Mouse (Mus musculus) small intestine, adult 2 months (tissue): ENCODE data around the gene Sync. TPM values are rescaled to one million over a fixed set of nuclear protein-coding genes. Genes with fewer than 3 reads are reported as not detected.

Experiments used
- H3K27ac ChIP-seq: fragments of 200-500 bp; 2 replicates; pipeline ENCODE4 v1.5.1; 2012; ENCODE audit warnings: low read depth, low read length, control low read depth, inconsistent platforms; ENCODE audit not compliant: insufficient read depth
- H3K27me3 ChIP-seq: fragments of 200-500 bp; 2 replicates; pipeline ENCODE4 v1.6.1; 2012; ENCODE audit warnings: mild to moderate bottlenecking, moderate library complexity, low read length, inconsistent platforms; ENCODE audit not compliant: control insufficient read depth, insufficient read depth
- H3K36me3 ChIP-seq: fragments of 200-500 bp; 2 replicates; pipeline ENCODE4 v1.6.1; 2012; ENCODE audit warnings: mild to moderate bottlenecking, low read length, control low read depth, inconsistent platforms; ENCODE audit not compliant: control insufficient read depth, insufficient read depth
- H3K4me1 ChIP-seq: fragments of 200-500 bp; 2 replicates; pipeline ENCODE4 v1.6.1; 2012; ENCODE audit warnings: low read length, inconsistent platforms, mixed read lengths; ENCODE audit not compliant: control insufficient read depth, insufficient read depth, insufficient read length
- H3K4me3 ChIP-seq: fragments of 200-500 bp; 2 replicates; pipeline ENCODE4 v1.5.1; 2012; ENCODE audit warnings: low read depth, mild to moderate bottlenecking, control low read depth, inconsistent platforms, low read length, moderate library complexity
- CTCF ChIP-seq: fragments of 200-500 bp; IDR thresholded peaks from 2 replicates; pipeline ENCODE4 v1.5.1; 2012; ENCODE audit warnings: low read depth, mild to moderate bottlenecking, control low read depth, inconsistent platforms, low read length, moderate library complexity, mixed read lengths; ENCODE audit not compliant: insufficient replicate concordance, insufficient read length; ENCODE audit errors: extremely low read depth
- POLR2A ChIP-seq: fragments of 200-500 bp; IDR thresholded peaks from 2 replicates; pipeline ENCODE4 v1.6.1; 2012; ENCODE audit warnings: low read depth, mild to moderate bottlenecking, control low read depth, inconsistent platforms, low read length, moderate library complexity
- WGBS: fragments of 180-500 bp; shearing (Covaris S2); methylation state at CpG from one replicate; pipeline ENCODE4 v1.1.7; 2018; 5-methylcytosine and 5-hydroxymethylcytosine counted together
- polyA plus RNA-seq: library from polyadenylated mRNA; depleted of rRNA; stranded (reverse); fragments of >200 nt; gene quantifications from 2 replicates; pipeline ENCODE4 v1.2.3, GENCODE M21; 2012

Gene Sync
- polyA plus RNA-seq, 1 experiment = 0.34 TPM

DNA sequence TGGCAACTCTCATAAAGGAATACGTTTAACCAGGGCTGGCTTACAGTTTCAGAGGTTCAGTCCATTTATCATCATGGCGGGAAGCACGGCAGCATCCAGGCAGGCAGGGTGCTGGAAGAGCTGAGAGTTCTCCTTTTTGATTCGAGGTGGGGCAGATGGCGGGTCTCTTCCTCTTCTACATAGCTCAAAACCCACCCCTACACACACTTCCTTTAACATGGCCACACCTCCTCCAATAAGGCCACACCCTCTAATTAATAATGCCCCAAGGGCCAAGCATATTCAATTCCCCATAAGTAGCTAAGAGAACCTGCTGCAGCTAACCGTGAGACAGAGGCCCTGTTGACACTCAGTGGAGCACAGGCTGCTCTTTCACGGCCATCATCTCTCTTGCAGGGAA, 5.4 kb downstream of the Sync start:
- TF ChIP-seq POLR2A = no peak
- TF ChIP-seq CTCF = no peak
- Histone ChIP-seq H3K4me3 (no peak overlapping the region), H3K27ac (no peak overlapping the region), H3K27me3 (no peaks in the 10 kb centered on the region), H3K36me3 (no peaks in the 10 kb centered on the region), H3K4me1 (no peaks in the 10 kb centered on the region)
- 86% methylated on average over 7 of the region's 7 CpGs for WGBS

DNA sequence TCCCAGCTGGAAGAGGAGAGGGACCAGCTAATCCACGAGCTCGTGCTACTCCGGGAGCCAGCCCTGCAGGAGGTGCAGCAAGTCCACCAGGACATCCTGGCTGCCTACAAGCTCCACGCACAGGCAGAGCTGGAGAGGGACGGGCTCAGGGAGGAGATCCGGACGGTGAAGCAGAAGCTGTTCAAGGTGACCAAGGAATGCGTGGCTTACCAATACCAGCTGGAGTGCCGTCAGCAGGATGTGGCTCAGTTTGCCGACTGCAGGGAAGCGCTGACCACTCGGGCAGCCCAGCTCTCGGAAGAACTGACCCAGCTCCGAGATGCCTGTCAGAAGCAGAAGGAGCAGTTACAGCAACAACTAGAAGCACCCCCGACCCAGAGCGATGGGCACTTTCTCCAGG, 6.3 kb downstream of the Sync start:
- Histone ChIP-seq H3K36me3 (no peaks in the 10 kb centered on the region), H3K4me1 (no peaks in the 10 kb centered on the region), H3K4me3 (no peak overlapping the region), H3K27ac (no peak overlapping the region), H3K27me3 (no peaks in the 10 kb centered on the region)
- TF ChIP-seq CTCF = no peak
- TF ChIP-seq POLR2A = no peak
- 68% methylated on average over 16 of the region's 16 CpGs for WGBS

DNA sequence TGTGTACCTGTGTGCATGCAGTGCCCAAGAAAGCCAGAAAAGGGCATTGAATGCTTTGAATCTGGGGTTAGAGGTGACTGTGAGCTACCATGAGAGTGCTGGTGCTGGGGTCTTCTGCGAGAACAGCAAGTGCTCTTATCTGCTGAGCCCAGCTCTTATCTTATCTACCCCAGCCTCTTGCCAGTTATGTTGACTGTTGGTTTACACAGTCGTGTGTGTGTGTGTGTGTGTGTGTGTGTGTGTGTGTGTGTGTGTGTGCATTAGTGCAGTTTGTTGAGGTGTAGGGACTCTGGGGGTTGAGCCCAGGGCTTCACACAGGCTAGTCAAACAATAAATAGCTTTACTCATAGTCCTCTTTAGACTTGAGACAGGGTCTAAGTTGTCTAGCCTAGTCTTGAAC, 7.8 kb downstream of the Sync start:
- TF ChIP-seq POLR2A = no peak
- TF ChIP-seq CTCF = no peak
- H3K27ac ChIP-seq = no peak overlapping the region
- H3K4me3 ChIP-seq = no peak overlapping the region
- no peaks in the 10 kb centered on the region for H3K4me1 ChIP-seq
- H3K36me3 ChIP-seq = no peaks in the 10 kb centered on the region
- WGBS = 20% methylated on average over 2 of the region's 2 CpGs
- H3K27me3 ChIP-seq = no peaks in the 10 kb centered on the region

DNA sequence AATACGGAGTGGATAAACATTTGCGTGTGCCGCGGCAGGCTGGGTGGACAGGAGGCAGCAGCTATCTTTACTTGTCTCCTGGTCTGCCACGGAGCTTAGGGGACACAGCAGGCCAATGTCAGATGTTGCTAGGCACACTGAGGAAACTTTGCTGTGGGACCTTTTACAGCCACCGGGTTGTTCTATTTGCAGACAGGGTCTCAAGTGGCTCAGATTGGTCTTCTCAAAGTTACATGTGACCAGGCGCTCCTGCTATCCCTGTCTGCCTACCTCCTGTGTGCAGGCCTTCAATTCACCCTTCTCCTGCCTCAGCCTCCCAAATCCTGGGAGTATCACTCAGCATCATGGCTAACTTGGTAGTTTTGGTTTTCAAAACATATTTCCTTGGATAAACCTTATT, 8.6 kb downstream of the Sync start:
- H3K4me3 ChIP-seq = no peak overlapping the region
- H3K36me3 ChIP-seq = no peaks in the 10 kb centered on the region
- WGBS = 77% methylated on average over 7 of the region's 7 CpGs
- H3K27ac ChIP-seq = no peak overlapping the region
- no peaks in the 10 kb centered on the region for H3K4me1 ChIP-seq
- TF ChIP-seq CTCF (no peak), POLR2A (no peak)
- H3K27me3 ChIP-seq = no peaks in the 10 kb centered on the region

DNA sequence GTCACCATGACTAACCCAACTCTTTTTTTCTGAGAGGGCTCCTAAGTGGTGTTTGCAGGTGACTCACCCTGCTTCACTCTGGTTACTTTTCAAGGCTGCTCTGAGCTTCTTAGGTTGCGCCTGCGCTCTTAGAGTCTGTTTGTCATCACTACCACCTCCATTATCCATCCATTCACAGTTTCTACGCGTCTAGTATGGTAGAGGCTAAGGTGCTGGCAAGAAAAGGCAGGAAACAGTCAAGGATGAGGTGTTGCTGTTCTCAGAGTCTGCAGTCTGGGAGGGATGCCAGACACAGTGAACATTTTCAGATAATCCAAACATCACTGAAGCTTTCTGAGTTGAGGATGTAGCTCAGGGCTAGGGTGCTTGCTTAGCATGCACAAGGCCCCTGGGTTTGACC, 10.3 kb downstream of the Sync start:
- H3K36me3 ChIP-seq = no peaks in the 10 kb centered on the region
- H3K4me1 ChIP-seq = no peaks in the 10 kb centered on the region
- 83% methylated on average over 4 of the region's 4 CpGs for WGBS
- TF ChIP-seq POLR2A (no peak), CTCF (no peak)
- no peaks in the 10 kb centered on the region for H3K27me3 ChIP-seq
- no peak overlapping the region for H3K4me3 ChIP-seq
- no peak overlapping the region for H3K27ac ChIP-seq

DNA sequence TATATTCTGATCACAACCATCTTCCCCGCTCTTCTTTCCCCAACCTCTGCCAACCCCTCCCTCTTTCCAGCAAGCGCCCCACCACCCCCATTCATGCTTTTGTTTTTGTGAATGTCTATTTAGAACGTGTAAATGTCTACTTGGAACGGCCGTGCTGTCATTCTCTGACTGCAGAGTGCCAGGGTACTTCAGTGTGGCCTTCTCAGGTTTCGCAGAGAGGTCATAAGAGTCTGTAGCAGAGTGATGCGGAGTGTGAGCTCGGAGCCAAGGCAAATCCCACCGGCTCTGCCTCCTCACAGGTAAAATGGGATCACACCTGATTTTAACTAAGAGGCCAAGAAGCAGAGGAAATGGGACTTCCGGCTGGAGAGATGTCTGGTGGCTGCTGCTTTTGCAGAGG, 11.7 kb downstream of the Sync start:
- WGBS = 81% methylated on average over 10 of the region's 10 CpGs
- H3K36me3 ChIP-seq = no peaks in the 10 kb centered on the region

DNA sequence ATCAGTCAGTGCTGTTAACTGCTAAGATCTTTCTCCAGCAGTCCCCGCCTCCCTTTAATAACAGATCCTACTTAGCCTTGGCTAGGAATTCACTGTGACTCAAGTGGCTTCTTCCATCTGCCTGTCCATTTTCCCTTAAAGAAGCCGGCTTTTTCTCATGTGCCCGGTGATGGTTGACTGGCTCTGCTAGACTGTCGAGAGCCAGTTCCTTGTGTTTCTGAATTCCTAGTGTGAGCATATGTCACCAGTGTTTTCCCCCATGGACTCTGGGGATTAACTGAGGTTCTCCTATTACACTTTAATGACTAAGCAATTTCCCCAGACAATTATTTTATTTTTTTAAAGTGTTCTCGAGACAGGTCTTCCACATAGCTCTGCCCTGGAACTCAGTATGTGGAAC, 16.0 kb downstream of the Sync start:
- no peaks in the 10 kb centered on the region for H3K27me3 ChIP-seq
- no peak overlapping the region for H3K4me3 ChIP-seq
- no peak overlapping the region for H3K27ac ChIP-seq
- TF ChIP-seq POLR2A (no peak), CTCF (no peak)
- H3K4me1 ChIP-seq = no peaks in the 10 kb centered on the region
- WGBS = 75% methylated on average over 5 of the region's 5 CpGs
- peaks cover 9% of the 10 kb centered on the region; the same call in 1 of the 2 replicates for H3K36me3 ChIP-seq

More for the DNA sequence above, 11.7 kb downstream of the Sync start:
- no peaks in the 10 kb centered on the region for H3K4me1 ChIP-seq
- H3K27ac ChIP-seq = no peak overlapping the region
- H3K27me3 ChIP-seq = no peaks in the 10 kb centered on the region
- H3K4me3 ChIP-seq = no peak overlapping the region
- no peak for TF ChIP-seq CTCF
- no peak for TF ChIP-seq POLR2A

DNA sequence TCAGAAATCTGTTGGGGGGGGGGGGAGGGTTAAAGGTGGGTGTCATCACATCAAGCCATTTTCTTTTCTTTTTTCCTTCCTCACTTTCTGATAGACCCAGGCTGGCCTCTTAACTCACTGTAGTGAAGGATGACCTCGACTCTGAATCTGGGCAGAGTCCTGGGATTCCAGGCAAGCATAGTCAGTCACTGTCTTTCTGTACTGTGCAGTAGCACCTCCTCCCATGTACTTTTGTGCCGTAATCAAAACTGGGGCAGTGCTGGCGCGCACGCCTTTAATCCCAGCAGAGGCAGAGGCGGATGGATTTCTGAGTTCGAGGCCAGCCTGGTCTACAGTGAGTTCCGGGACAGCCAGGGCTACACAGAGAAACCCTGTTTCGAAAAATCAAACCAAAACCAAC, 16.4 kb downstream of the Sync start:
- Histone ChIP-seq H3K27ac (no peak overlapping the region), H3K27me3 (no peaks in the 10 kb centered on the region), H3K36me3 (peaks cover 9% of the 10 kb centered on the region; the same call in 1 of the 2 replicates), H3K4me3 (no peak overlapping the region), H3K4me1 (no peaks in the 10 kb centered on the region)
- WGBS = 74% methylated on average over 9 of the region's 9 CpGs
- TF ChIP-seq POLR2A = no peak
- TF ChIP-seq CTCF = no peak
